Mouse (Mus musculus): ENCODE data around the gene Znrf3.

DNA sequence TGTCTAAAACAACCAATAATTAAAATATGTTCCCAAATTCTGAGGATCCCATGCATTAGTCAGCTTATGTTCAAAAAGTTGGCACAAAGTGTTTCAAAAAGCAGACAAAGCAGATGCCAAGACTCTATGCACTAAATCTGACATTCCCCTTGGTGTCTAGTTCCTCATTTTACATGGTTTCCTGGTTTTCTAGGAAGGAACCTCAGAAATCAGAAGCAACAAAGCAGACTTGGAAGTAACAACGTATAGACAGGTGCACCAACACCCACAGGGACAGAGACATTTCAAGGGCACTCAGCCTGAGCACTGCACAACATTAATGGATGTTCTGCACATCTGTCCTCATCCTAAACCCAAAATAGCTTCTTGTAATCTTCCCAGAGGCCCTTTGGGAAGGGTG, 13.8 kb downstream of the Znrf3 start:
- TF ChIP-seq TCF12 (IDR thresholded peaks at IDR 0.05; ENCODE audit: insufficient read depth, poor library complexity, severe bottlenecking): no peak
- TF ChIP-seq POLR2AphosphoS2 (IDR thresholded peaks at IDR 0.05; ENCODE audit: insufficient read length, low read depth): no peak
- TF ChIP-seq MAX (IDR thresholded peaks at IDR 0.05; ENCODE audit: low read depth): no peak
- TF ChIP-seq POLR2A (IDR thresholded peaks at IDR 0.05; ENCODE audit: insufficient read length, low read depth): no peak
- TF ChIP-seq E2F4 (IDR thresholded peaks at IDR 0.05; ENCODE audit: insufficient read depth): no peak

All from myocyte (in vitro differentiated cells).